Mouse (Mus musculus): ENCODE measurements around the gene Gm3047.
"Not testable (repeated sequence)": the region's sequence is repeated elsewhere in the genome, so short reads cannot be mapped to it uniquely, and the experiment has no call there.

DNA sequence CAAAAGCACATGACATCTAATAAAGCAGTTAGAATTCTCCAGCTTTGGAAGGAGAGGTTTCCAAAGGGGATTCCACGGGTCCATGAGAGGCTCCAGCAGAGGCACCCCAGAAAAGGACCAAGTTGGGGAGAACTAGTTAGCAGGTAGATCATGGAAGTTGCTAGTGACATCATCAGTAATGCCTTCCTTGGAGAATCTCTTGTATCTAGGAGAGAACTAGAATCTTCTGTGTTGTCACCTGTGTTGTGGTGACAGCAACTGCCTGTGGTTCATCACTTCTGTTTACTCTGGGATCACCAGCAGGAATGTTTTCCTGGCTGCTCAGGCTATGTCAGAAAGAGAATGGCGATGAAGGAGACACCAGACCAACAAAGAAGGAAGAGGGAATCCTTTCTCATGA lies at the start of gene Gm3047:
- not testable (repeated sequence) for TF ChIP-seq ZKSCAN1 (IDR thresholded peaks at IDR 0.05; ENCODE audit: borderline replicate concordance, low read depth, low read length); USF1 (IDR thresholded peaks at IDR 0.05; ENCODE audit: low read depth, low read length); POLR2A (IDR thresholded peaks at IDR 0.05; ENCODE audit: low read depth, low read length); ETS1 (conservative IDR thresholded peaks at IDR 0.05; ENCODE audit: low read depth, low read length)

Data from CH12.LX (cell line).